Mouse (Mus musculus) midbrain, postnatal 0 days (tissue): ENCODE data around the gene Hnf1a. TPM values are rescaled to one million over a fixed set of nuclear protein-coding genes. Genes with fewer than 3 reads are reported as not detected.

Experiments used
- ATAC-seq: fragments of 200-750 bp; cut with Nextera tagmentation; 2 replicates; pipeline ENCODE4 v1.8.0; 2017; ENCODE audit warnings: moderate number of reproducible peaks, mild to moderate bottlenecking, moderate TSS enrichment, moderate library complexity; ENCODE audit not compliant: low FRiP score
- DNase-seq: peaks from one replicate; pipeline ENCODE4 v3.0.0-alpha.2; 2015; ENCODE audit warnings: low spot score
- H3K27ac ChIP-seq: fragments of 300-500 bp; sonication (generic); 2 replicates; pipeline ENCODE4 v1.5.1; 2014; ENCODE audit warnings: low read depth, mild to moderate bottlenecking, low read length, mixed read lengths
- H3K27me3 ChIP-seq: fragments of 300-500 bp; sonication (generic); 2 replicates; pipeline ENCODE4 v1.6.1; 2014; ENCODE audit warnings: low read length, control low read depth, mixed read lengths; ENCODE audit not compliant: insufficient read depth
- H3K36me3 ChIP-seq: fragments of 300-500 bp; sonication (generic); 2 replicates; pipeline ENCODE4 v1.6.1; 2014; ENCODE audit warnings: low read length, control low read depth, mixed read lengths; ENCODE audit not compliant: insufficient read depth
- H3K4me1 ChIP-seq: fragments of 300-500 bp; sonication (generic); 2 replicates; pipeline ENCODE4 v1.6.1; 2014; ENCODE audit warnings: mild to moderate bottlenecking, control low read depth, antibody characterized with exemption, low read length, mixed read lengths; ENCODE audit not compliant: insufficient read depth
- H3K4me2 ChIP-seq: fragments of 300-500 bp; sonication (generic); 2 replicates; pipeline ENCODE4 v1.6.1; 2014; ENCODE audit warnings: low read depth, mild to moderate bottlenecking, low read length, mixed read lengths; ENCODE audit not compliant: poor library complexity, severe bottlenecking
- H3K4me3 ChIP-seq: fragments of 300-500 bp; sonication (generic); 2 replicates; pipeline ENCODE4 v1.5.1; 2014; ENCODE audit warnings: low read depth, mild to moderate bottlenecking, low read length, moderate library complexity
- H3K9ac ChIP-seq: fragments of 300-500 bp; sonication (generic); replicated peaks from 2 replicates; pipeline ENCODE4 v1.6.1; 2014; ENCODE audit warnings: mild to moderate bottlenecking, low read length, moderate library complexity, mixed read lengths; ENCODE audit not compliant: poor library complexity, severe bottlenecking
- H3K9me3 ChIP-seq: fragments of 300-500 bp; sonication (generic); 2 replicates; pipeline ENCODE4 v1.6.1; 2016; ENCODE audit warnings: low read length, control low read depth
- CTCF ChIP-seq: IDR thresholded peaks from 2 replicates; pipeline ENCODE4 v1.5.1; 2016; ENCODE audit warnings: antibody characterized with exemption, mild to moderate bottlenecking
- WGBS: fragments of 180-500 bp; shearing (Covaris S2); extraction: QIAGEN DNeasy Blood & Tissue Kit; methylation state at CpG from one replicate; pipeline ENCODE4 v1.1.7; 2014; 5-methylcytosine and 5-hydroxymethylcytosine counted together
- polyA plus RNA-seq: library from polyadenylated mRNA; unstranded; fragments of >200 nt; fragmentation: Nextera tagmentation; extraction: Ambion mirVana; gene quantifications from 2 replicates; pipeline ENCODE4 v1.2.1, GENCODE M21; 2015
- total RNA-seq: library from RNA; depleted of rRNA; stranded (reverse); fragments of >200 nt; gene quantifications from 2 replicates; pipeline ENCODE4 v1.2.3, GENCODE M21; 2014

The Hnf1a gene
- total and polyA plus RNA-seq, 2 experiments from 2014 or later = 0.05 TPM; not detected in 1

DNA sequence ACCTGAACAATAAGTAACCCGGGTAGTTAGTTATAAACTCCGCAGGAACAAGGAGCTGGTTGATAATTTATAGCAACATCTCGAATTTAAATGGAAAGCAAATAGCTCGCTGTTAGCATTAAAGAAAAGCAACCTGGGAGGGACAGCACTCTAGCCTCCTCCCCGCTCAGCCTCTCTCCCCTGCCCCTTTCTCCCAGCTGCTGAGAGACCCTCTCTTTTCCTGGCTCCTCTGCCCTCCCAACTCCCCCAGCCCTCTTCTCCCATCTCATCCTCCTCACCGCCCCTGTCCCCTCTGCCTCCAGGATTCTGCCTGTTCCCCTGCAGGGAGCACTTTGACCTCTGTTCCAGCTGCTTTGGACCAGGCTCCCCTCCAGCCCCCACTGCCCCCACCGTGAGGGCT, 2.2 kb downstream of the Hnf1a start:
- WGBS = 20% methylated on average over 7 of the region's 7 CpGs
- Histone ChIP-seq H3K27ac (no peak overlapping the region), H3K36me3 (no peaks in the 10 kb centered on the region), H3K9me3 (no peaks in the 10 kb centered on the region), H3K4me1 (no peaks in the 10 kb centered on the region), H3K4me3 (no peak overlapping the region), H3K9ac (no peak overlapping the region), H3K4me2 (no peak overlapping the region), H3K27me3 (no peaks in the 10 kb centered on the region)
- TF ChIP-seq CTCF = no peak
- DNase-seq (no peak), ATAC-seq (no peak)

DNA sequence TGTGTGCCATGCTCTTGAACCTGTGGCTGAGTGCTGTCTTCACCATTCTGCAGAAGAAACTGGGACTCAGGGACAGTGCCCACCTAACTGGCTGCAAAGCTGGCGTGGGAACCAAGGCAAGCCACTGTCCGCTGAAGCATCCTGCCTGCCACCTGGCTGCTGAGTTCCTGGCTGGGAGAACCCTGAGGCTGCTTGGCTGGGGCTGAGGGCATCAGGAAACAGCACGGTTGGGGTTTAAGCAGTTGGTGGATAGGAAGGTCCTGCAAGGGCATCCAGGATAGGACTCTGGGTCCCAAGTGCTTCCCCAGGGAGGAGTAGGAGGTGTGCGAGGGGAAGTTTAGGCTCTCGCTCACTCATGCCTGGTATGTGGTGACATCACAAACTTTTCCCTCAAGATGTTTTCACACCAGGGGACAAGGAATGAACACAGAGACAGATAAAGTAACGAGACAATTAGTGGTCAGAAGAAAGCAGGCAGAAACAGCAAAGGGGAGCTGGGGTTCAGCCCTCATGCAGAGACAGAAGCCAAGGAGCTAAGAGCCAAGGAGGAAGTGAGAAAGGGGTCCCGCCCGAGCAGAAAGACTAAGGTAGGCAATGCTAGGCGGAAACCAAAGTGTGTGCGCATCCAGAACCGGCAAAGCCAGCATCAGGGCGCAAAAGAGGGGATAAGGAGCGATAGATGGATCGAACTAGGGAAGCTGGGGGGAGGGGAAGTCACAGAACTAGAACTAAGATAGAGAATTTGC, 3.2 kb downstream of the Hnf1a start:
- Histone ChIP-seq H3K4me1 (no peaks in the 10 kb centered on the region), H3K4me2 (no peak overlapping the region), H3K9ac (no peak overlapping the region), H3K36me3 (no peaks in the 10 kb centered on the region), H3K27me3 (no peaks in the 10 kb centered on the region), H3K4me3 (no peak overlapping the region), H3K27ac (no peak overlapping the region), H3K9me3 (no peaks in the 10 kb centered on the region)
- TF ChIP-seq CTCF = no peak
- no peak for DNase-seq
- ATAC-seq = no peak
- 46% methylated on average over 14 of the region's 14 CpGs for WGBS

DNA sequence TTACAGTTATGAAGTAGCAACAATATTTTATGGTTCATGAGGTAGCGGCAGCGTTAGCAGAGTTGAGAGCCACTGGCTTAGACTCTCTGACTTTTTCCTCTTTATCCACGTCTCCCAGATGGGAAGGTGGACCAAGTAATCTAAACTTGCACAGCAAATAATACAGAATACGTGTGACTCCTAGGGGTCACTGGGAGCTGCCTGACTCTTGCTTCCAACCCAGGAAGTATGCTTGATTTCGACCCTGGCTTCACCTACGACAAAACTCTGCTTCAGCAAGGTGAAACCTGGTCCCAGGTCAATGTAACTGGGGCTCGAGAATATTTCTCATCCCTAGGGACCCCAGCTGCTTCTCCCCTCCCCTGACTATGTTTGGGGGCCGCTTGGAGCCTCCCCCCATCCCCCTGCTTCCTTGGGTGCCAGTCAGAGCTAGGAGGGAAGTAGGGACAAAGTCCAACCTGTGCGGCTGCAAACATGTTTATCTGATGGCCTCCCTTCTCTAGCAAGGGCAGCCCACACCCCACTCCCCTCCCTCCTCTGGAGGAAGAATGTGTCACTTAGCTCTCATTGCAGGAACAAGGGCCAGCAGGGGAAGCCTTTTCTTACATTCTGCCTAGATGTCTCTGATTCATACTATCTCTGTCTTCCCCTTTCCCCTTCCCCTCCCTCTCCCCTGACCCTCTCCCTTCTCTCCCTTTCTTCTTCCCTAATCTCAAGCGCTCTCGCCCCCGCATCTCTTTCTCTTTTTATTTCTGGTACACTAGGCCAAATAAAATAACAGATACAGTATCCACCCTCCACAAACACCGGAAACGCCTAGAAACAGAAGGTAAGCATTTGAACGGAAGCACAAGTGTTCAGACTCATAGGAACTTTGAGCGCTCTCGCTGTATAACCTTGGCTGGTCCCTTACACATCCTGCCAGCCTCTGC, 5.7 kb downstream of the Hnf1a start:
- Histone ChIP-seq H3K9me3 (no peaks in the 10 kb centered on the region), H3K4me3 (no peak overlapping the region), H3K9ac (no peak overlapping the region), H3K27me3 (no peaks in the 10 kb centered on the region), H3K36me3 (no peaks in the 10 kb centered on the region), H3K4me2 (no peak overlapping the region), H3K4me1 (no peaks in the 10 kb centered on the region), H3K27ac (no peak overlapping the region)
- 73% methylated on average over 17 of the region's 17 CpGs for WGBS
- DNase-seq (no peak), ATAC-seq (no peak)
- no peak for TF ChIP-seq CTCF

DNA sequence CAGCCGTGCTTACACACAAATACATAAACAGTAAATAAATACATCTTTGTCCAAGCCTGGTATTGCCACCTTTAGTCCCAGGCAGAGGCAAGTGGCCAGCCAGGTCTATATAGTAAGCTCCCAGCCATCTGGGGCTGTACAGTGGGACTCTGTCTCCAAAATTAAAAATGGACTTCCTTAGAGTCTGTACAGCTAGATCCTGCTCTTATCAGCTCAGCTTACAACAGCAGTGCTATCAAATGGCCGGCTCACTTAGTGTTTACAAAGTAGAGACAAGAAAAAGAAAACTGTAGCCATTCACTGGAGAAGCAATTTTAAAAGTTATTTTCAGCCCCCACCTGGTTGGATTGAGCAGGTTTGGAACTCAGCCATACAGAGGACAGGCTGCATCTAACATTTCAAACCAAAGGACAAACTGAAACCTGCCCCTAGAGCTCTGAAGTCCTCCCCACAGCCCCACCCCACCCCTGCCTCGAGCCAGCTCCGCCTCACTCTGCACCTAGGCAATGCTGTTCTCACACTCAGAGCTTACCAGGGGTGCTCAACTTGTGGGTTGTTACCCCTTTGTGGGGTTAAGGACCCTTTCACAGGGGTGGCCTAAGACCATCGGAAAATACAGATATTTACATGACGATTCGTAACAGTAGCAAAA, 6.5 kb downstream of the Hnf1a start:
- H3K27ac ChIP-seq = no peak overlapping the region
- H3K4me1 ChIP-seq = no peaks in the 10 kb centered on the region
- no peak overlapping the region for H3K4me2 ChIP-seq
- no peaks in the 10 kb centered on the region for H3K9me3 ChIP-seq
- no peak overlapping the region for H3K4me3 ChIP-seq
- 78% methylated on average over 7 of the region's 7 CpGs for WGBS
- H3K27me3 ChIP-seq = no peaks in the 10 kb centered on the region
- H3K36me3 ChIP-seq = no peaks in the 10 kb centered on the region
- H3K9ac ChIP-seq = no peak overlapping the region
- no peak for DNase-seq
- no peak for ATAC-seq
- no peak for TF ChIP-seq CTCF

DNA sequence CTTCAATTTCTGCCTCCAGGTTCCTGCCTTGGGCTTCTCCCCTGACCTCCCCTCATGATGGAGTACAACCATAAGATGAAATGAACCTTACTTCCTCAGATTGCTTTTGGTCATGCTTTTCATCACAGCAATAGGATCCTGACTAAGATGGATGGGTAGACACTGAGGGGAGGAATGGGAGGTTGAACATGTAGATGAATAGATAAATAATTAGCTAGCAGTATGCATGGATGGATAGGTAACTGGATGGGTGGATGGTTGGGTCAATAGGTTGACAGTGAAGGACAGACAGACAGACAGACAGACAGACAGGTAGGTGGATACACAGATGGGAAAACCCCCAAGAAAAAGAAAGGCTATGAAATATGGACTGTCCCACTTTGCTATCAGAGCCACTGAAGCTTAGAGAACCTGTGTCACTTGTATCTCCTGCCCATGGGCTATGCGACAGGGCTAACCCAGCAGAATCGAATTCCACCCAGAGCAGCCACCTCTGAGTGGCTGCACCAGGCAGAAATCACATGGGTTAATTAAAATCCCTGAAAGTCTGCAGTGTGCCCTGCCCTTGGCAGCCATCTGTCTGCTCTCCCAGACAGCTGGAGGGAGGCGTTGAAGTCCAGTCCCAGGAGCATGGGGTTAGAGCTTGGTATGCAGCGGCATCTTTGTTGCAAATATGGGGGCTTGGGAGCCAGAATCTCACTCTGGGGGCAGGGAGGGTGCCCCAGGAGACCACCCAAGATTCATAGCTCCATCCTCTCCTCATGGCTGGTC, 9.1 kb downstream of the Hnf1a start:
- Histone ChIP-seq H3K9ac (no peak overlapping the region), H3K27ac (no peak overlapping the region), H3K27me3 (no peaks in the 10 kb centered on the region), H3K9me3 (no peaks in the 10 kb centered on the region), H3K4me2 (no peak overlapping the region), H3K4me1 (no peaks in the 10 kb centered on the region), H3K36me3 (no peaks in the 10 kb centered on the region), H3K4me3 (no peak overlapping the region)
- ATAC-seq = no peak
- DNase-seq = peak; percentile 24
- no peak for TF ChIP-seq CTCF
- 47% methylated on average over 4 of the region's 4 CpGs for WGBS
